ENCODE assay signal across 8 mouse cellular contexts in genomic region chr3:68492513-68492912, GRCm38 (mm10).
DNase-seq lines count a peak whose midpoint lies in the region; ATAC-seq and TF ChIP-seq lines count a peak whose summit lies in the region.

No protein-coding gene starts in this region.

- DNase-seq in ES-CJ7 (ENCODE audit: low read depth, low spot score), result peak; percentile 96
- DNase-seq in embryonic facial prominence, embryonic 14.5 days (ENCODE audit: low spot score), result peak; percentile 58
- no peak for DNase-seq in liver, embryonic 14.5 days (ENCODE audit: low read depth in 3 of 3, low spot score in 3 of 3)
- peak; percentile 42 for DNase-seq in yolk sac, embryonic 10.5 days (ENCODE audit: low spot score)
- no peak for DNase-seq in cerebellum, adult 9-10 months
- no peak for DNase-seq in ovary, postnatal 10 days (ENCODE audit: low spot score)
- DNase-seq in right cerebral cortex, postnatal 4 days, result no peak

- no peak for TF ChIP-seq CTCF in liver, embryonic 14.5 days (IDR thresholded peaks at IDR 0.05; ENCODE audit: low read depth)

- no peak for ATAC-seq in embryonic facial prominence, embryonic 14.5 days (ENCODE audit: low read depth)
- no peak for ATAC-seq in hindbrain, embryonic 16.5 days
- no peak for ATAC-seq in liver, embryonic 14.5 days (ENCODE audit: insufficient read depth)

- no peak for TF ChIP-seq EP300 in liver, embryonic 14.5 days (IDR thresholded peaks at IDR 0.05; ENCODE audit: low read depth)

- H3K4me1 ChIP-seq in embryonic facial prominence, embryonic 14.5 days (ENCODE audit: control insufficient read depth, insufficient read depth, low read length), result peaks cover 34% of the 10 kb centered on the region
- peaks cover 4% of the 10 kb centered on the region; the same call in 1 of the 2 replicates for H3K4me1 ChIP-seq in hindbrain, embryonic 16.5 days (ENCODE audit: control insufficient read depth, insufficient read depth, low read depth, low read length)
- peaks cover 3 to 14% of the 10 kb centered on the region in 2 experiments; a peak in 3 of 4 replicates for H3K4me1 ChIP-seq in liver, embryonic 14.5 days (replicated peaks; ENCODE audit: control insufficient read depth in 2 of 2, insufficient read depth in 2 of 2, low read length in 1 of 2)

- no peaks in the 10 kb centered on the region for H3K36me3 ChIP-seq in embryonic facial prominence, embryonic 14.5 days (ENCODE audit: control insufficient read depth, insufficient read depth, low read length)
- H3K36me3 ChIP-seq in hindbrain, embryonic 16.5 days (ENCODE audit: control insufficient read depth, insufficient read depth, low read length), result no peaks in the 10 kb centered on the region
- H3K36me3 ChIP-seq in liver, embryonic 14.5 days (replicated peaks; ENCODE audit: control insufficient read depth, insufficient read depth, low read depth), result no peaks in the 10 kb centered on the region

- H3K9ac ChIP-seq in embryonic facial prominence, embryonic 14.5 days (ENCODE audit: low read depth, low read length), result no peak overlapping the region
- H3K9ac ChIP-seq in hindbrain, embryonic 16.5 days (ENCODE audit: low read depth, low read length), result no peak overlapping the region
- no peak overlapping the region for H3K9ac ChIP-seq in liver, embryonic 14.5 days (replicated peaks)

- peak overlapping the region; percentile 89 for H3K27ac ChIP-seq in embryonic facial prominence, embryonic 14.5 days (replicated peaks; ENCODE audit: low read depth, low read length)
- no peak overlapping the region for H3K27ac ChIP-seq in hindbrain, embryonic 16.5 days (ENCODE audit: low read depth, low read length)
- no peak overlapping the region for H3K27ac ChIP-seq in liver, embryonic 14.5 days

- H3K4me3 ChIP-seq in embryonic facial prominence, embryonic 14.5 days (ENCODE audit: low read depth, low read length), result no peak overlapping the region; the same call in 1 of the 2 replicates
- H3K4me3 ChIP-seq in hindbrain, embryonic 16.5 days (ENCODE audit: low read length), result no peak overlapping the region; the same call in 1 of the 2 replicates
- no peak overlapping the region for H3K4me3 ChIP-seq in liver, embryonic 14.5 days (ENCODE audit: insufficient read depth in 1 of 2, low read depth in 2 of 2, low read length in 2 of 2)

- no peaks in the 10 kb centered on the region; the same call in 1 of the 2 replicates for H3K27me3 ChIP-seq in embryonic facial prominence, embryonic 14.5 days (replicated peaks; ENCODE audit: control insufficient read depth, insufficient read depth, low read length)
- H3K27me3 ChIP-seq in hindbrain, embryonic 16.5 days (replicated peaks; ENCODE audit: control insufficient read depth, insufficient read depth, low read length), result no peaks in the 10 kb centered on the region
- H3K27me3 ChIP-seq in liver, embryonic 14.5 days (ENCODE audit: control insufficient read depth, insufficient read depth, low read length), result peaks cover 38% of the 10 kb centered on the region

- no peaks in the 10 kb centered on the region for H3K9me3 ChIP-seq in embryonic facial prominence, embryonic 14.5 days (ENCODE audit: control insufficient read depth, low read length)
- H3K9me3 ChIP-seq in hindbrain, embryonic 16.5 days (ENCODE audit: control insufficient read depth, low read length), result no peaks in the 10 kb centered on the region
- H3K9me3 ChIP-seq in liver, embryonic 14.5 days (ENCODE audit: control insufficient read depth, low read length), result no peaks in the 10 kb centered on the region

- WGBS in embryonic facial prominence, embryonic 14.5 days, result 19% methylated on average over 3 of the region's 3 CpGs
- 39% methylated on average over 3 of the region's 3 CpGs for WGBS in hindbrain, embryonic 16.5 days
- WGBS in liver, embryonic 14.5 days (ENCODE audit: insufficient replicate concordance), result 30% methylated on average over 3 of the region's 3 CpGs

- peak overlapping the region; percentile 99 for H3K4me2 ChIP-seq in embryonic facial prominence, embryonic 14.5 days (ENCODE audit: low read depth, low read length)
- peak overlapping the region; percentile 98 for H3K4me2 ChIP-seq in hindbrain, embryonic 16.5 days (ENCODE audit: low read length)
- peak overlapping the region; percentile 73; the same call in 1 of the 2 replicates for H3K4me2 ChIP-seq in liver, embryonic 14.5 days (ENCODE audit: low read depth)

Comparison
In these comparisons a context has a peak if more than half of its experiments do, and no peak if none do; other contexts are left out.
1. DNase-seq: peak in ES-CJ7 (single experiment), embryonic facial prominence, embryonic 14.5 days (single experiment) and yolk sac, embryonic 10.5 days (single experiment); none in liver, embryonic 14.5 days (0 of 3), cerebellum, adult 9-10 months (single experiment), ovary, postnatal 10 days (single experiment) and right cerebral cortex, postnatal 4 days (single experiment).
2. Peak in every context shown above with its lines, with median percentiles within 50 percentile points of each other: H3K4me2 ChIP-seq.